Mouse (Mus musculus) hindbrain, embryonic 11.5 days (tissue): ENCODE results near the gene Zfp605. TPM values are rescaled to one million over a fixed set of nuclear protein-coding genes. Genes with fewer than 3 reads are reported as not detected.
"Not testable (repeated sequence)": the region's sequence is repeated elsewhere in the genome, so short reads cannot be mapped to it uniquely, and the experiment has no call there.

Experiments
- ATAC-seq: fragments of 200-750 bp; cut with Nextera tagmentation; 2 replicates; pipeline ENCODE4 v1.8.0; 2017; ENCODE audit warnings: mild to moderate bottlenecking, moderate TSS enrichment, moderate library complexity; ENCODE audit not compliant: low FRiP score
- DNase-seq: peaks from one replicate; pipeline ENCODE4 v3.0.0-alpha.2; 2015; ENCODE audit warnings: low spot score
- H3K27ac ChIP-seq: fragments of 300-500 bp; sonication (generic); 2 replicates; pipeline ENCODE4 v1.5.1; 2014; ENCODE audit warnings: mild to moderate bottlenecking, low read depth, low read length
- H3K27me3 ChIP-seq: fragments of 300-500 bp; sonication (generic); 2 replicates; pipeline ENCODE4 v1.6.1; 2014; ENCODE audit warnings: mild to moderate bottlenecking, low read length, moderate library complexity, mixed read lengths; ENCODE audit not compliant: control insufficient read depth, insufficient read depth
- H3K36me3 ChIP-seq: fragments of 300-500 bp; sonication (generic); 2 replicates; pipeline ENCODE4 v1.6.1; 2014; ENCODE audit warnings: mild to moderate bottlenecking, low read length, moderate library complexity, mixed read lengths; ENCODE audit not compliant: control insufficient read depth, insufficient read depth
- H3K4me1 ChIP-seq: fragments of 300-500 bp; sonication (generic); replicated peaks from 2 replicates; pipeline ENCODE4 v1.6.1; 2014; ENCODE audit warnings: low read length, mixed read lengths; ENCODE audit not compliant: control insufficient read depth, insufficient read depth
- H3K4me2 ChIP-seq: fragments of 300-500 bp; sonication (generic); replicated peaks from 2 replicates; pipeline ENCODE4 v1.6.1; 2014; ENCODE audit warnings: mild to moderate bottlenecking, low read depth, low read length
- H3K4me3 ChIP-seq: fragments of 300-500 bp; sonication (generic); 2 replicates; pipeline ENCODE4 v1.5.1; 2014; ENCODE audit warnings: low read depth, low read length
- H3K9ac ChIP-seq: fragments of 300-500 bp; sonication (generic); 2 replicates; pipeline ENCODE4 v1.6.1; 2014; ENCODE audit warnings: low read depth, low read length
- H3K9me3 ChIP-seq: fragments of 300-500 bp; sonication (generic); 2 replicates; pipeline ENCODE4 v1.6.1; 2016; ENCODE audit warnings: low read length; ENCODE audit not compliant: control insufficient read depth
- WGBS: fragments of 180-500 bp; shearing (Covaris S2); extraction: QIAGEN DNeasy Blood & Tissue Kit; methylation state at CpG from one replicate; pipeline ENCODE4 v1.1.7; 2014; 5-methylcytosine and 5-hydroxymethylcytosine counted together
- polyA plus RNA-seq: library from polyadenylated mRNA; unstranded; fragments of >200 nt; fragmentation: Nextera tagmentation; extraction: Ambion mirVana; gene quantifications from 2 replicates; pipeline ENCODE4 v1.2.1, GENCODE M21; 2014

Gene Zfp605
- 8.6 and 10.7 TPM in 2 replicates for polyA plus RNA-seq

- DNase-seq (peak; percentile 91), ATAC-seq (peak; percentile 61)
- H3K9me3 ChIP-seq: no peaks in the 10 kb centered on the region
- peak within 1 kb of the TSS; percentile 66 for H3K4me2 ChIP-seq
- WGBS: under 1% methylated on average over 12 of the region's 12 CpGs
- H3K27me3 ChIP-seq: no peaks in the 10 kb centered on the region
- 0 out of 2 replicates have a peak, but pooled peaks cover 2% of the 10 kb centered on the region for H3K4me1 ChIP-seq
- H3K4me3 ChIP-seq: peak within 1 kb of the TSS; percentile 53
- H3K27ac ChIP-seq: peak within 1 kb of the TSS; percentile 77
- H3K36me3 ChIP-seq: peaks cover 10% of the 10 kb centered on the region
- H3K9ac ChIP-seq: peak within 1 kb of the TSS; percentile 73
Measured at GRCm38 (mm10) chr5:110109991-110110441, at the start of gene Zfp605. TSS of gene Zfp605 (plus strand) at chr5:110110092.

GRCm38 (mm10) chr5:110072413-110072812 lies 37.5 kb upstream of the Zfp605 start, which contains the start of gene Gm17655:
TSS of gene Gm17655 (minus strand) at chr5:110072513.
- not testable (repeated sequence) for H3K27me3 ChIP-seq, DNase-seq, H3K4me3 ChIP-seq, H3K9ac ChIP-seq, H3K36me3 ChIP-seq, H3K27ac ChIP-seq, ATAC-seq, H3K9me3 ChIP-seq, H3K4me1 ChIP-seq, H3K4me2 ChIP-seq
- WGBS: 80% methylated on average over 2 of the region's 2 CpGs

DNA sequence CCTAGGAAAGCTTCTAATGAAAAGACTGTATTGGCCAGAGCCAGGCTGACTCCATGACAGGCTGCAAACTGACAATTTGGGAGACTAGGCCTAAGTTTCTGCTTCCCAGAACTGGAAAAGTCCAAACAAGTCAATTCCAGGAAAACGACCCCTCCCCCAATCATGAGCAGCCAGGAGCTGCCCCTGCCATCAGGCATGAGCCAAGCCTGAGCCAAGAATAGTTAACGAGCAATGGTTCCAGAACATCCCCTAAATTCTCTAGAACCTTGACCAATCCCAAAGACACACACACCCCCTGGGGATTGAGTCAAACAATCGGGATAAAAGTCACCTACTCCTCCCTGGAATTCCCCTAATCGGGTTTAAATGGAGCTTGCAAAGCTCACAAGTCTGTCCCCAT lies 26.9 kb upstream of the Zfp605 start:
- Histone ChIP-seq H3K4me2 (no peak overlapping the region), H3K4me3 (no peak overlapping the region), H3K36me3 (no peaks in the 10 kb centered on the region), H3K9ac (no peak overlapping the region), H3K9me3 (peaks cover 5% of the 10 kb centered on the region), H3K4me1 (no peaks in the 10 kb centered on the region), H3K27ac (no peak overlapping the region), H3K27me3 (no peaks in the 10 kb centered on the region)
- no peak for ATAC-seq
- 92% methylated on average over 4 of the region's 4 CpGs for WGBS
- DNase-seq: no peak

- H3K9ac ChIP-seq: no peak overlapping the region
- no peak overlapping the region for H3K27ac ChIP-seq
- ATAC-seq (no peak), DNase-seq (no peak)
- H3K4me1 ChIP-seq: no peaks in the 10 kb centered on the region
- no peaks in the 10 kb centered on the region for H3K27me3 ChIP-seq
- 34% methylated on average over 14 of the region's 14 CpGs for WGBS
- H3K36me3 ChIP-seq: no peaks in the 10 kb centered on the region
- H3K4me2 ChIP-seq: no peak overlapping the region
- H3K4me3 ChIP-seq: no peak overlapping the region
- no peaks in the 10 kb centered on the region for H3K9me3 ChIP-seq
Measured at GRCm38 (mm10) chr5:110086161-110086866, 23.6 kb upstream of the Zfp605 start.

DNA sequence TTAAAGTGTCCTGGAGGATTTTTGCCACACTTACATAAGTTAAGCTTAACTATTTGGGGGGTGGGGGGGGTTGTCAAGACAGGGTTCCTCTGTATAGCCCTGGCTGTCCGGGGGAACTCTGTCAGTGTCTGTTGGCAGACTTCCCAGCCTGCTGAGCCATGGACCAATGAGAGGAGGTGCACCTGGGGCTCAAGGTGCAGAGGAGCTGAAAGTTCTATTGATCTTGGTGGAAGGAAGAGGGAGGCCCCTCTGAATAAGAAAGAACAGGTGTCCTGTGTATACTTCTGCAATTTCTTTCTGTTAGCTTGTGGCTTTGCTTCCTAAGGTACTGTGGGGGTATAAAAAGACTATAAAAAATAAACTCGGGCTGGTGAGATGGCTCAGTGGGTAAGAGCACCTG lies 18.3 kb upstream of the Zfp605 start:
- Histone ChIP-seq H3K4me1 (no peaks in the 10 kb centered on the region; the same call in 1 of the 2 replicates), H3K4me3 (no peak overlapping the region), H3K9me3 (no peaks in the 10 kb centered on the region), H3K9ac (no peak overlapping the region), H3K27me3 (no peaks in the 10 kb centered on the region), H3K36me3 (no peaks in the 10 kb centered on the region), H3K4me2 (no peak overlapping the region), H3K27ac (no peak overlapping the region)
- ATAC-seq (no peak), DNase-seq (no peak)
- WGBS: 74% methylated on average over 2 of the region's 2 CpGs

- H3K9ac ChIP-seq: peak within 1 kb of the TSS; percentile 62
- no peaks in the 10 kb centered on the region; the same call in 1 of the 2 replicates for H3K4me1 ChIP-seq
- H3K9me3 ChIP-seq: no peaks in the 10 kb centered on the region
- ATAC-seq (peak; percentile 98), DNase-seq (peak; percentile 87)
- no peaks in the 10 kb centered on the region for H3K36me3 ChIP-seq
- H3K4me3 ChIP-seq: peak within 1 kb of the TSS; percentile 46
- WGBS: under 1% methylated on average over 23 of the region's 25 CpGs
- peak within 1 kb of the TSS; percentile 55 for H3K4me2 ChIP-seq
- H3K27ac ChIP-seq: peak within 1 kb of the TSS; percentile 30
- H3K27me3 ChIP-seq: no peaks in the 10 kb centered on the region
Measured at GRCm38 (mm10) chr5:110094030-110094846, 15.7 kb upstream of the Zfp605 start, which contains the start of gene Gm35315. TSS of gene Gm35315 (minus strand) at chr5:110094420.

GRCm38 (mm10) chr5:110094847-110095213 lies 15.1 kb upstream of the Zfp605 start:
- peak overlapping the region; percentile 62 for H3K9ac ChIP-seq
- DNase-seq: no peak
- no peaks in the 10 kb centered on the region for H3K9me3 ChIP-seq
- H3K4me2 ChIP-seq: peak overlapping the region; percentile 55
- H3K27me3 ChIP-seq: no peaks in the 10 kb centered on the region
- 9% methylated on average over 4 of the region's 4 CpGs for WGBS
- no peaks in the 10 kb centered on the region for H3K36me3 ChIP-seq
- peak overlapping the region; percentile 30; the same call in 1 of the 2 replicates for H3K27ac ChIP-seq
- peak overlapping the region; percentile 46 for H3K4me3 ChIP-seq
- H3K4me1 ChIP-seq: no peaks in the 10 kb centered on the region; the same call in 1 of the 2 replicates
- ATAC-seq: peak; percentile 46; the same call in 1 of the 2 replicates

DNA sequence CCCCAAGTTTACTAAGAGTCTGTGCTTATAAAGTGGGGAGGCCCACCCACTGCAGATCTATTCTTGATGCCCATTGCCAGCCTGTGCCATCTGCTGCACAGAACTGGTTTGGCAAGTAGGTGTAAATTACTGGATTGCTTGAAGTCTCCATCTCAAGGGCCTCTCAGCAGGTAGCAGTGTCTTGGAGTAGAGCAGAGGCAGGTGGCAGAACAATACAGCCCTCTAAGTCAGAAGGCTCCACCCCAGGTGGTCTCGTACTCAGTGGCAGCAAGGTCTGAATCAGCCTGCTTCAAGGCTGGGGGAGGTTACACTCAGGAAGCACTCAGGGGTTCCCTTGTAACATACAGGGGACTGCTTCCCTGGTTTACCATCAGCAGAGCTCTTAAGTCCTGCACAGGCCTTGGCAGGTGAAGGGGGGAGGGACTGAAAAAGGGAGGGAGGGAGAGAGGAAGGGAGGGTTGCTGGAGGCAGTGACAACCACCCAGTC lies 10.9 kb upstream of the Zfp605 start:
- no peak overlapping the region for H3K4me2 ChIP-seq
- H3K27ac ChIP-seq: no peak overlapping the region
- no peaks in the 10 kb centered on the region for H3K9me3 ChIP-seq
- peaks cover 6% of the 10 kb centered on the region for H3K4me1 ChIP-seq
- H3K36me3 ChIP-seq: peaks cover 11% of the 10 kb centered on the region; the same call in 1 of the 2 replicates
- no peak overlapping the region for H3K9ac ChIP-seq
- H3K27me3 ChIP-seq: peaks cover 5% of the 10 kb centered on the region; the same call in 1 of the 2 replicates
- 38% methylated on average over 1 of the region's 1 CpGs for WGBS
- no peak for DNase-seq
- ATAC-seq: no peak
- no peak overlapping the region for H3K4me3 ChIP-seq
